Mouse (Mus musculus) erythroblast, embryonic 14.5 days (primary cell): ENCODE measurements around the gene Krtap4-9. TPM values are rescaled to one million over a fixed set of nuclear protein-coding genes. Genes with fewer than 3 reads are reported as not detected.
"Not testable (repeated sequence)": the region's sequence is repeated elsewhere in the genome, so short reads cannot be mapped to it uniquely, and the experiment has no call there.

Experiments used
- H3K27me3 ChIP-seq: 2 replicates; pipeline ENCODE4 v1.6.1; 2012; ENCODE audit warnings: inconsistent platforms; ENCODE audit not compliant: control insufficient read depth
- H3K36me3 ChIP-seq: 2 replicates; pipeline ENCODE4 v1.6.1; 2012; ENCODE audit warnings: mild to moderate bottlenecking, inconsistent platforms; ENCODE audit not compliant: control insufficient read depth
- H3K4me1 ChIP-seq: 2 replicates; pipeline ENCODE4 v1.6.1; 2012; ENCODE audit warnings: inconsistent platforms; ENCODE audit not compliant: control insufficient read depth
- H3K4me3 ChIP-seq: replicated peaks from 2 replicates; pipeline ENCODE3; 2012; ENCODE audit warnings: moderate library complexity, mild to moderate bottlenecking, inconsistent platforms
- H3K9me3 ChIP-seq: 2 replicates; pipeline ENCODE4 v1.6.1; 2012; ENCODE audit warnings: low read length, inconsistent platforms, mixed read lengths; ENCODE audit not compliant: control insufficient read depth
- GATA1 ChIP-seq: IDR thresholded peaks from 2 replicates; pipeline ENCODE4 v1.6.1; 2012; ENCODE audit warnings: low read length, inconsistent platforms, mixed read lengths
- TAL1 ChIP-seq: IDR thresholded peaks from 3 replicates; pipeline ENCODE4 v1.6.1; 2012; ENCODE audit warnings: low read length, inconsistent platforms, mixed read lengths
- polyA plus RNA-seq: library from polyadenylated mRNA; stranded (reverse); fragments of >175 nt; gene quantifications from 2 replicates; pipeline ENCODE4 v1.2.3, GENCODE M21; 2012

Gene Krtap4-9
- not detected in 2 replicates for polyA plus RNA-seq

GRCm38 (mm10) chr11:99784900-99785299, at the start of gene Krtap4-9:
Krtap4-9 (plus strand) TSS chr11:99785200.
- not testable (repeated sequence) for H3K36me3 ChIP-seq, H3K9me3 ChIP-seq, H3K27me3 ChIP-seq, H3K4me1 ChIP-seq, H3K4me3 ChIP-seq

- Histone ChIP-seq H3K4me1 (no peaks in the 10 kb centered on the region), H3K4me3 (no peak overlapping the region), H3K9me3 (peaks cover 8% of the 10 kb centered on the region), H3K27me3 (no peaks in the 10 kb centered on the region), H3K36me3 (no peaks in the 10 kb centered on the region)
- TF ChIP-seq TAL1 (no peak), GATA1 (no peak)
Observed at GRCm38 (mm10) chr11:99743985-99744384, 41.0 kb upstream of the Krtap4-9 start.

GRCm38 (mm10) chr11:99758877-99759276, 26.1 kb upstream of the Krtap4-9 start:
- Histone ChIP-seq H3K27me3 (no peaks in the 10 kb centered on the region; the same call in 1 of the 2 replicates), H3K9me3 (peaks cover 9% of the 10 kb centered on the region), H3K4me1 (no peaks in the 10 kb centered on the region), H3K36me3 (no peaks in the 10 kb centered on the region), H3K4me3 (no peak overlapping the region)
- TF ChIP-seq GATA1, result no peak
- TF ChIP-seq TAL1, result no peak

- Histone ChIP-seq H3K9me3 (peaks cover 6% of the 10 kb centered on the region; the same call in 1 of the 2 replicates), H3K4me1 (no peaks in the 10 kb centered on the region), H3K4me3 (no peak overlapping the region), H3K36me3 (no peaks in the 10 kb centered on the region), H3K27me3 (no peaks in the 10 kb centered on the region; the same call in 1 of the 2 replicates)
- TF ChIP-seq TAL1, result no peak
- no peak for TF ChIP-seq GATA1
Observed at GRCm38 (mm10) chr11:99768410-99768809, 16.6 kb upstream of the Krtap4-9 start.

GRCm38 (mm10) chr11:99772813-99773212, 12.2 kb upstream of the Krtap4-9 start, which contains the start of gene Gm11595:
Gm11595 (minus strand) TSS chr11:99772913.
- H3K9me3 ChIP-seq, H3K4me3 ChIP-seq, H3K36me3 ChIP-seq, H3K4me1 ChIP-seq, H3K27me3 ChIP-seq: not testable (repeated sequence)

GRCm38 (mm10) chr11:99778401-99778800, 6.6 kb upstream of the Krtap4-9 start:
- no peaks in the 10 kb centered on the region for H3K27me3 ChIP-seq
- TF ChIP-seq TAL1, result no peak
- no peak for TF ChIP-seq GATA1
- no peak overlapping the region for H3K4me3 ChIP-seq
- no peaks in the 10 kb centered on the region for H3K36me3 ChIP-seq
- no peaks in the 10 kb centered on the region for H3K4me1 ChIP-seq
- H3K9me3 ChIP-seq, result no peaks in the 10 kb centered on the region

GRCm38 (mm10) chr11:99780604-99781003, 4.4 kb upstream of the Krtap4-9 start, which contains the start of gene Krtap4-8:
Krtap4-8 (minus strand) TSS chr11:99780704.
- Histone ChIP-seq H3K9me3 (no peaks in the 10 kb centered on the region), H3K27me3 (no peaks in the 10 kb centered on the region), H3K4me1 (no peaks in the 10 kb centered on the region), H3K4me3 (no peak within 1 kb of the TSS), H3K36me3 (no peaks in the 10 kb centered on the region)
- TF ChIP-seq TAL1 (no peak), GATA1 (no peak)

- TF ChIP-seq TAL1 (no peak), GATA1 (no peak)
Observed at GRCm38 (mm10) chr11:99793367-99793766, 8.4 kb downstream of the Krtap4-9 start, which contains the start of gene Gm11596. Gm11596 (minus strand) TSS chr11:99793467.

GRCm38 (mm10) chr11:99798832-99799231, 13.8 kb downstream of the Krtap4-9 start, which contains the start of gene Gm11569:
Gm11569 (minus strand) TSS chr11:99798932.
- not testable (repeated sequence) for H3K4me1 ChIP-seq, H3K27me3 ChIP-seq, H3K9me3 ChIP-seq, H3K36me3 ChIP-seq, H3K4me3 ChIP-seq

More at GRCm38 (mm10) chr11:99793367-99793766, 8.4 kb downstream of the Krtap4-9 start, which contains the start of gene Gm11596:
- Histone ChIP-seq H3K4me1 (no peaks in the 10 kb centered on the region), H3K27me3 (no peaks in the 10 kb centered on the region), H3K4me3 (no peak within 1 kb of the TSS), H3K36me3 (no peaks in the 10 kb centered on the region), H3K9me3 (peaks cover 5% of the 10 kb centered on the region; the same call in 1 of the 2 replicates)

GRCm38 (mm10) chr11:99804346-99804745, 19.3 kb downstream of the Krtap4-9 start, which contains the start of gene Gm11554:
Gm11554 (minus strand) TSS chr11:99804446.
- H3K27me3 ChIP-seq, H3K4me3 ChIP-seq, H3K9me3 ChIP-seq, H3K36me3 ChIP-seq, H3K4me1 ChIP-seq: not testable (repeated sequence)

- H3K36me3 ChIP-seq, H3K4me1 ChIP-seq, H3K27me3 ChIP-seq, H3K4me3 ChIP-seq, H3K9me3 ChIP-seq: not testable (repeated sequence)
Observed at GRCm38 (mm10) chr11:99809792-99810191, 24.8 kb downstream of the Krtap4-9 start, which contains the start of gene Krtap4-13. Krtap4-13 (minus strand) TSS chr11:99809892.

- not testable (repeated sequence) for H3K9me3 ChIP-seq, H3K36me3 ChIP-seq, H3K27me3 ChIP-seq, H3K4me3 ChIP-seq, H3K4me1 ChIP-seq
Observed at GRCm38 (mm10) chr11:99815566-99815965, 30.6 kb downstream of the Krtap4-9 start, which contains the start of gene Gm11564. Gm11564 (minus strand) TSS chr11:99815666.
